Mouse (Mus musculus): ENCODE data around the gene Fgfr2.

Gene Fgfr2

GRCm38 (mm10) chr7:132722401-132723370 lies 400.5 kb downstream of the Fgfr2 start:
- DNase-seq (ENCODE audit: low read depth, low spot score), result no peak

- no peak for DNase-seq (ENCODE audit: low read depth, low spot score)
Observed at GRCm38 (mm10) chr7:132720562-132720961, 402.6 kb downstream of the Fgfr2 start.

GRCm38 (mm10) chr7:132719570-132719969 lies 403.6 kb downstream of the Fgfr2 start:
- DNase-seq (ENCODE audit: low read depth, low spot score), result peak; percentile 56

DNA sequence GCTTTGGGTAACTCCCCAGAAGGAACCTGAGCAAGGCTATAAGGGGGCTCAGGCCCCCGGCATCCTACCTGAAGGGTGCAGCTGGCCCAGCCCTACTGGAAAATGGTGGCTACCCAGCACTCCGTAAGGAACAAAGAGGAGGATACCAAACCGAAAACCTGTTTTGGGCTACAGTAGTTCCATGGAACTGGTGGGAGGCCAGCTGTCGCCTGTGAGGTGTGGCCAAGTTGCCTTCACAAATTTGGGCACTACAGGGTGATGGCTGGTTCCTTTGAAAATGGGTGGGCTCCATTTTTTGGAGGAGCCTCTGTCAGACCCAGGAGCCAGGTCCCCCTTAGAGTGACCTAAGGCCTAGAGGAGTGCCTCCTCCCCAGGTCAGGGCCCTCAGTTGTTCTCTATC lies 407.9 kb downstream of the Fgfr2 start:
- no peak for DNase-seq (ENCODE audit: low read depth, low spot score)

DNA sequence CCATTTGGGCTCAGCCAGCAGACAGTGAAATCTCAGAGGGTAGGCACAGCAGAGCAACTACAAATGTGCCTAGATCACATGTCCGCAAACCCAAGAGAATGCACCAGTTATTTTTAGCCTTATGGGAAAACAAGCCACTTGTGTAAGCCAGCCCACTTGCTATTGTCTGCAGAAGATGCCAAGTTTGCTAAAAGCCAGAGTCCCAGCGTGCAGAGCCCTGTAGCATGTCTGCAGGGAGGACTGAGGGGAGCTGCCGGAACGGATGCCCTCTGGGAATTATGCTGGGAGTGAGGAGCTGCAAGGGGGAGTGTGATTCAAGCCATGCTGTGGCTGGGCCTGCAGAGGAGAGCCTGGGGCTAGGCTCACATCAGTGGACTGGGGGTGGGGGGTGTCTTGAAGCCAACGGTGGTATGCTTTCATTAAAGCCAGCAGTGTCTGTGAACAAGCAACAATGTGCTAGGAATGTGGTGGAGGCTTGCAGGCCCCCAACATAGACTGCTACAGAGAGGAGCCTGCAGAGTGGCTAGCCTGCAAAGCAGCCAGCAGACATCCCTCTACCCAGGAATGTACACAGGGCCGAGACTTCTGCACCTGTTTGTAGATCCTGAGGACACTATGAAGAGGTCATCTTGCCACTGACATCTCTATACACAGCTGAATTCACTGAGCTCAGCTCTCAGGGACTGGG lies 408.8 kb downstream of the Fgfr2 start:
- DNase-seq (ENCODE audit: low read depth, low spot score), result peak; percentile 70

DNA sequence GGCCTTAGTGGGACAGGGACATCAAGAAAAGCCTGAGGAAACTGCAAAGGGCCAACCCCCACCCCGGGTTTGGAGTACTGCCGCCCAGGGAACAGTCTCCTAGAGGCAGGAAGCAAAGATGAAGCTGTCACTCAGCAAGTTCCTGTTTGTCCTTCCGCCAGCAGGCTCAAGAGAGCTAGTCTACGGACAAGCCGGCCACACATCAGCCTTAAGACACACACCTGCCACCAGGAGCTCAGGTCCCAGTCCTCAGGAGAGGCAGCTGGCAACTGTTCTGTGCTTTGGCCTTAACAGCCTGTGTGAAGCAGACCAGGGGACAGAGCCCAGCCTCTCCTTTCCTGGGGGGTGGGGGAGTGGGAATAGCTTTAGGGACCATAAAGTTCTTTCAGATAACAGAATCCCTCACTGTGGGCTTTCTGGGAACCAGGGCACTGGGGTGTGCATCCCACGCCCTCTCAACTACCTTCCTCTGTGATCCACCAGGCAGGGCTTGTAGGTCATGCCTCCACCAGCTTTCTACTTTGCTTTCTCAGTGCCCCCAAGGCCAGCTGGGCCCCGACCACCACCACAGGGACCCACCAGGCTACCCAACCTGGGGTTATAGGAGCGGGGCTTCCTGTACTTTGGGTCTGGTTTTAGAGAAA lies 409.5 kb downstream of the Fgfr2 start:
- DNase-seq (ENCODE audit: low read depth, low spot score), result no peak

DNA sequence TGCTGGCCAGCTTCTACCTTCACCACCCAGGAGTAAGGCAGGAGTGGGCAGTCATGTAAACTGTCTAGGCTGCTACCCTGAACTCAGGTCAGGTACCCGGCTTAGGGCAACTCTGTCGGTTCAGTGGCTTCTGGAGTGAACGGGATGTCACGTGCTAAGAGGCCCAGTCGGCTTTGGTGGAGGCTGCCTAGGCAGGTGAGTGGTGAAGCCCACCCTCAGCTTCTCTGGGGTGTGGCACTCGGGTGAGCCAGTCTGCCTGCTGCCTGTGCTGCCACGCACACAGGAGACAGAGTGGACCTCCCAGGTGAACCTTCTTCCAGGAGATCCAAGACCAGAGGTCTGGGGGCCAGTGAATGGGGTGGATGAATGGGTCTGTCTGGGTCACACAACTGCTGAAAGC lies 410.2 kb downstream of the Fgfr2 start:
- no peak for DNase-seq (ENCODE audit: low read depth, low spot score)

- no peak for DNase-seq (ENCODE audit: low read depth, low spot score)
Observed at GRCm38 (mm10) chr7:132712044-132712708, 411.0 kb downstream of the Fgfr2 start.

GRCm38 (mm10) chr7:132711579-132711978 lies 411.6 kb downstream of the Fgfr2 start:
- DNase-seq (ENCODE audit: low read depth, low spot score), result no peak

DNA sequence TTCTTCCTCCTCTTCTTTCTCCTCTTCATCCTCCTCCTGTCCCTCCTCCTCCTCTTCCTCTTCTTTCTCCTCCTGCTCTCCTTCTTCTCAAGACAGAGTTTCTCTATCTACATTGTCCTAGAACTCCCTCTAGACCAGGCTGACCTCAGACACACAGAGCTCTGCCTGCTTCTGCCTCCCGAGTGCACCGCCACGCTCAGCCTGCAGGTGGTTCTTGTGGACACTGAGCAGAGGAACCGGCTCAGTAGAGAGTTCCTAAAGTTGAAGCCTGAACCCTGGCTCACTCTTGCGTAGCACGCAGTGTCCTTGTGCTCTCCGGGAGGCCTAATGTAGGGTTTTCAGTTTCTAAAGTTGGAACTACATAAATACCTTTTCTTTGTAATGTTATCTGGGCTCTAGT lies 418.0 kb downstream of the Fgfr2 start:
- peak; percentile 23 for DNase-seq (ENCODE audit: low read depth, low spot score)

- no peak for DNase-seq (ENCODE audit: low read depth, low spot score)
Observed at GRCm38 (mm10) chr7:132704310-132704875, 418.8 kb downstream of the Fgfr2 start.

GRCm38 (mm10) chr7:132703515-132704309 lies 419.4 kb downstream of the Fgfr2 start:
- DNase-seq (ENCODE audit: low read depth, low spot score), result no peak

GRCm38 (mm10) chr7:132702492-132703070 lies 420.6 kb downstream of the Fgfr2 start:
- DNase-seq (ENCODE audit: low read depth, low spot score), result no peak

GRCm38 (mm10) chr7:132702024-132702423 lies 421.1 kb downstream of the Fgfr2 start:
- no peak for DNase-seq (ENCODE audit: low read depth, low spot score)

- no peak for DNase-seq (ENCODE audit: low read depth, low spot score)
Observed at GRCm38 (mm10) chr7:132701412-132701811, 421.7 kb downstream of the Fgfr2 start.

DNA sequence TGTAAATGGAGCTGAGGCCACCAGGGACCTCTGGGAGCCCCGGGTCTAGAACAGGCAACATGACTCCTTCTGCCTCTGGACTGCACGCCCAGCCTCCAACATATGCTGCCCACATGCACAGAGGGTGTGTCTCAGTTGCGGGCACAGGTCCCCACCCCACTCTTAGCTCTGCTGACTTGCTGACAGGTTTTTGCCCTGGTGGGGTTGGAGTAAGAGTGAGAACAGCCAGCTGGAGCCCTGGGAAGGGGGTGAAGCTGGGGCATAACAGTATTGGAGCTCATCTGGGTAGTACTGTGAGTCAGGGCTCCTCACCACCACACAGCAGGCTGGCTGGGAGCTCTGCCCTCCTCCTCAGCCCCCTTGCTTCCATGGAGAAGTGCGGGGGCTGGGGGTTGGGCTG lies 423.0 kb downstream of the Fgfr2 start:
- peak; percentile 50 for DNase-seq (ENCODE audit: low read depth, low spot score)

- no peak for DNase-seq (ENCODE audit: low read depth, low spot score)
Observed at GRCm38 (mm10) chr7:132699639-132700038, 423.5 kb downstream of the Fgfr2 start.

GRCm38 (mm10) chr7:132699165-132699564 lies 424.0 kb downstream of the Fgfr2 start:
- no peak for DNase-seq (ENCODE audit: low read depth, low spot score)

DNA sequence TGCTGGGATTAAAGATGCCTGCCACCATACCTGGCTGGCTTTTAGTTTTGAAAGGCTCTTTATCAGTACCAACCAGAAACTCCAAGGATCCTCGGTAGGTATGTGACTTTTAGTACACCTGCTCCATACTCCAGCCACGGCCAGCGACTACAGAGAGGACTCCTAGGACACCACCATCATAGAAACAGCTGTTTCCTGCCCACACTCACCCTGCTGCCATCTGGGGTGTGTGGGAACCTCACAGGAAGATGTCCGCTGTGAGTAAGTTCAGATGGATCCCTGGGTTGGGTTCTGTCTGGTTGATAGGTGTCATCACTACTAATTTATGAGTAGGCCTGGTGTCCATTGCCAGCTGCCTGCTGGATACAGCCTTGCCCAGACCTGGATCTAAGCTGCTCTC lies 424.4 kb downstream of the Fgfr2 start:
- DNase-seq (ENCODE audit: low read depth, low spot score), result no peak

DNA sequence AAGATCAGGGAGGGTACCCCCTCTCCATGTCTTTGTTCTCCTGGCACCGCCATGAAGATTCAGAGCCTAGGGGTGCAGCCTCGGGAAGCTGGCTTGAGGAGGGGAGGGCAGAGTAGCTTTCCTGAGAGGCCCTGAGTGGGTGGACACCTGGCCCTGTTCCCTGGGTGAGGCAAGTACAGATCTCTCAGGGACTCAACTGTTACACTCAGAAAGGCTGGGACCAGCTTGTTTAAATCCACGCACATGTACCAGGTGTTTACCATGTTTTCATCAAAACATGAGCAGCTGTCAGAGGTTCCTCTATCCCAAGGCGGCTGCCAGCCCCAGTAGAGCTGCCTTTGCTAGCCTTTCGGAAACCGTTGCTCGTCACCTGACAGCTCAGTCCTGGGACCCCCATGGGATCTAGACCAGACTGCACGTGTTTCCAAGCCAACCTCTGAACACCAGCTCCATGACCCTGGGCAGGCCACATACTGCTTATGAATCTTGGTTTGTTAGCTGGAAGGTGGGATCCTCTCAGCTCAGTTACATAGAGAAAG lies 425.8 kb downstream of the Fgfr2 start:
- DNase-seq (ENCODE audit: low read depth, low spot score), result no peak
